7 mouse cellular contexts compared by ENCODE assay signal in genomic region chrX:153139734-153140515, GRCm38 (mm10). TPM values are rescaled to one million over a fixed set of nuclear protein-coding genes. Genes with fewer than 3 reads are reported as not detected.
DNase-seq lines count a peak whose midpoint lies in the region; ATAC-seq and TF ChIP-seq lines count a peak whose summit lies in the region.

TSS of gene Rragb (plus strand) at chrX:153139981.

- peak; percentile 70 for DNase-seq in brain, embryonic 18.5 days (ENCODE audit: low read depth, low spot score)
- DNase-seq in kidney, postnatal 0 days (ENCODE audit: low spot score): peak; percentile 57
- peak; percentile 25 for DNase-seq in liver, adult 2 months (ENCODE audit: extremely low read depth, low read depth, low spot score)
- DNase-seq in spleen, postnatal 36 days (ENCODE audit: low spot score in 2 of 2): peak; percentile 75 to 76

- no peaks in the 10 kb centered on the region for H3K36me3 ChIP-seq in erythroblast, embryonic 14.5 days (ENCODE audit: control insufficient read depth)
- no peaks in the 10 kb centered on the region for H3K36me3 ChIP-seq in heart, embryonic 12.5 days
- no peaks in the 10 kb centered on the region for H3K36me3 ChIP-seq in kidney, postnatal 0 days (ENCODE audit: insufficient read depth, low read length)
- no peaks in the 10 kb centered on the region for H3K36me3 ChIP-seq in liver, adult 2 months (ENCODE audit: control insufficient read depth, insufficient read depth, low read length)

- peaks cover 21% of the 10 kb centered on the region for H3K27me3 ChIP-seq in erythroblast, embryonic 14.5 days (ENCODE audit: control insufficient read depth)
- H3K27me3 ChIP-seq in heart, embryonic 12.5 days (replicated peaks): 0 out of 2 replicates have a peak, but pooled peaks cover 12% of the 10 kb centered on the region
- no peaks in the 10 kb centered on the region for H3K27me3 ChIP-seq in kidney, postnatal 0 days (ENCODE audit: insufficient read depth, low read length)
- no peaks in the 10 kb centered on the region for H3K27me3 ChIP-seq in liver, adult 2 months (ENCODE audit: control insufficient read depth, insufficient read depth, low read length)

- peak within 1 kb of the TSS; percentile 62; the same call in 1 of the 2 replicates for H3K9ac ChIP-seq in heart, embryonic 12.5 days
- no peak within 1 kb of the TSS for H3K9ac ChIP-seq in kidney, postnatal 0 days (ENCODE audit: low read depth, low read length)
- H3K9ac ChIP-seq in liver, adult 2 months (ENCODE audit: low read depth, low read length): peak within 1 kb of the TSS; percentile 21

- no peak for TF ChIP-seq POLR2A in liver, adult 2 months (IDR thresholded peaks at IDR 0.05; ENCODE audit: extremely low read depth, insufficient read depth, low read length)

- peak within 1 kb of the TSS; percentile 73 for H3K4me2 ChIP-seq in heart, embryonic 12.5 days
- peak within 1 kb of the TSS; percentile 59 for H3K4me2 ChIP-seq in kidney, postnatal 0 days (ENCODE audit: low read length)

- H3K4me3 ChIP-seq in erythroblast, embryonic 14.5 days (replicated peaks): peak within 1 kb of the TSS; percentile 61
- peak within 1 kb of the TSS; percentile 56 for H3K4me3 ChIP-seq in heart, embryonic 12.5 days
- peak within 1 kb of the TSS; percentile 33 for H3K4me3 ChIP-seq in kidney, postnatal 0 days (replicated peaks; ENCODE audit: low read depth, low read length)
- peak within 1 kb of the TSS; percentile 63 for H3K4me3 ChIP-seq in liver, adult 2 months (ENCODE audit: insufficient read depth, low read depth, low read length)

- peaks cover 5% of the 10 kb centered on the region; the same call in 1 of the 2 replicates for H3K9me3 ChIP-seq in erythroblast, embryonic 14.5 days (ENCODE audit: control insufficient read depth, low read length)
- no peaks in the 10 kb centered on the region for H3K9me3 ChIP-seq in heart, embryonic 12.5 days (replicated peaks)
- no peaks in the 10 kb centered on the region for H3K9me3 ChIP-seq in kidney, postnatal 0 days (replicated peaks; ENCODE audit: low read length)

- peak; percentile 46; the same call in 1 of the 2 replicates for TF ChIP-seq CTCF in kidney, postnatal 0 days (IDR thresholded peaks at IDR 0.05; ENCODE audit: low read depth)
- peak; percentile 28; the same call in 1 of the 2 replicates for TF ChIP-seq CTCF in liver, adult 2 months (IDR thresholded peaks at IDR 0.05; ENCODE audit: low read depth, low read length)

- 14% methylated on average over 46 of the region's 47 CpGs for WGBS in heart, embryonic 12.5 days
- WGBS in kidney, postnatal 0 days: 29% methylated on average over 47 of the region's 47 CpGs
- 1% methylated on average over 47 of the region's 47 CpGs for WGBS in liver, adult 2 months

- peaks cover 8% of the 10 kb centered on the region for H3K4me1 ChIP-seq in erythroblast, embryonic 14.5 days (ENCODE audit: control insufficient read depth)
- no peaks in the 10 kb centered on the region for H3K4me1 ChIP-seq in heart, embryonic 12.5 days (replicated peaks)
- H3K4me1 ChIP-seq in kidney, postnatal 0 days (replicated peaks; ENCODE audit: insufficient read depth, low read length): no peaks in the 10 kb centered on the region
- H3K4me1 ChIP-seq in liver, adult 2 months (ENCODE audit: control insufficient read depth, insufficient read depth, low read length): peaks cover 2% of the 10 kb centered on the region; the same call in 1 of the 2 replicates

- ATAC-seq in heart, embryonic 12.5 days (ENCODE audit: insufficient number of reproducible peaks, low FRiP score): peak; percentile 88
- ATAC-seq in kidney, postnatal 0 days (replicated peaks; ENCODE audit: low FRiP score, low read depth): peak; percentile 98
- ATAC-seq in monocyte, adult 5-6 weeks (replicated peaks; ENCODE audit: insufficient number of reproducible peaks, low FRiP score, low TSS enrichment, poor library complexity, severe bottlenecking): peak; percentile 93

- H3K79me2 ChIP-seq in liver, adult 2 months (ENCODE audit: control insufficient read depth, insufficient read depth, low read length): no peaks in the 10 kb centered on the region

- H3K27ac ChIP-seq in heart, embryonic 12.5 days (ENCODE audit: poor library complexity, severe bottlenecking): no peak within 1 kb of the TSS
- H3K27ac ChIP-seq in kidney, postnatal 0 days: no peak within 1 kb of the TSS
- H3K27ac ChIP-seq in liver, adult 2 months (replicated peaks; ENCODE audit: insufficient read depth, low read depth, low read length): no peak within 1 kb of the TSS

RNA-seq across cellular contexts. Expression of gene Rragb, which starts in this region (rescaled TPM):
- polyA plus RNA-seq in erythroblast, embryonic 14.5 days (2012): 0.07 TPM in 1 of 2 replicates, not detected in the other
- polyA plus RNA-seq in heart, embryonic 12.5 days (2016; fragmentation: Nextera tagmentation; extraction: Ambion mirVana): 2.2 and 2.3 TPM in 2 replicates
- polyA plus RNA-seq in kidney, postnatal 0 days (2015; fragmentation: Nextera tagmentation; extraction: Ambion mirVana): 1.3 TPM in 2 replicates
- total RNA-seq in liver, adult 2 months (2014; rRNA removed): 0.47 and 0.83 TPM in 2 replicates
- 0.24 and 0.50 TPM in 2 replicates for polyA plus RNA-seq in liver, adult 2 months (2012; rRNA removed)
- 3.0 to 11.3 TPM (median 5.6 TPM) in 3 replicates for total RNA-seq in monocyte, adult 5-6 weeks (2017)

Comparison
In these comparisons a context has a peak if more than half of its experiments do, and no peak if none do; other contexts are left out.
1. Peak in DNase-seq, H3K4me3 ChIP-seq and H3K9ac ChIP-seq in liver, adult 2 months; RNA of the gene not detected or under 1 TPM.
2. DNase-seq: peak in every context shown above with its lines; median percentile 76 in spleen, postnatal 36 days; 70 in brain, embryonic 18.5 days; 57 in kidney, postnatal 0 days; 25 in liver, adult 2 months.